Mouse (Mus musculus) heart, postnatal 0 days (tissue): ENCODE measurements around the gene Nudt5. TPM values are rescaled to one million over a fixed set of nuclear protein-coding genes. Genes with fewer than 3 reads are reported as not detected.

Experiments used
- ATAC-seq: fragments of 200-750 bp; cut with Nextera tagmentation; 2 replicates; pipeline ENCODE4 v1.8.0; 2017; ENCODE audit warnings: low read depth, moderate number of reproducible peaks, moderate library complexity; ENCODE audit not compliant: insufficient read depth
- DNase-seq: peaks from one replicate; pipeline ENCODE4 v3.0.0-alpha.2; 2016; ENCODE audit warnings: low spot score
- H3K27ac ChIP-seq: fragments of 300-500 bp; sonication (generic); 2 replicates; pipeline ENCODE4 v1.5.1; 2014; ENCODE audit warnings: low read depth, mild to moderate bottlenecking
- H3K27me3 ChIP-seq: fragments of 300-500 bp; sonication (generic); 2 replicates; pipeline ENCODE4 v1.6.1; 2014; ENCODE audit warnings: low read length, mixed read lengths; ENCODE audit not compliant: control insufficient read depth, insufficient read depth
- H3K36me3 ChIP-seq: fragments of 300-500 bp; sonication (generic); replicated peaks from 2 replicates; pipeline ENCODE4 v1.6.1; 2014; ENCODE audit warnings: low read length, mixed read lengths; ENCODE audit not compliant: control insufficient read depth, insufficient read depth
- H3K4me1 ChIP-seq: fragments of 300-500 bp; sonication (generic); 2 replicates; pipeline ENCODE4 v1.6.1; 2014; ENCODE audit warnings: antibody characterized with exemption; ENCODE audit not compliant: control insufficient read depth, insufficient read depth
- H3K4me2 ChIP-seq: fragments of 300-500 bp; sonication (generic); 2 replicates; pipeline ENCODE4 v1.6.1; 2014; ENCODE audit warnings: low read depth, mild to moderate bottlenecking, low read length, moderate library complexity
- H3K4me3 ChIP-seq: fragments of 300-500 bp; sonication (generic); 2 replicates; pipeline ENCODE4 v1.5.1; 2014; ENCODE audit warnings: low read depth, low read length
- H3K9ac ChIP-seq: fragments of 300-500 bp; sonication (generic); replicated peaks from 2 replicates; pipeline ENCODE4 v1.6.1; 2014; ENCODE audit warnings: low read depth, low read length, mixed read lengths
- H3K9me3 ChIP-seq: fragments of 300-500 bp; sonication (generic); replicated peaks from 2 replicates; pipeline ENCODE4 v1.6.1; 2016; ENCODE audit warnings: low read length; ENCODE audit not compliant: control insufficient read depth
- CTCF ChIP-seq: IDR thresholded peaks from 2 replicates; pipeline ENCODE4 v1.5.1; 2016; ENCODE audit warnings: antibody characterized with exemption, control low read depth, low read depth
- EP300 ChIP-seq: IDR thresholded peaks from 2 replicates; pipeline ENCODE4 v1.6.1; 2016; ENCODE audit warnings: antibody characterized with exemption, low read depth
- WGBS: fragments of 180-500 bp; shearing (Covaris S2); extraction: QIAGEN DNeasy Blood & Tissue Kit; methylation state at CpG from one replicate; pipeline ENCODE4 v1.1.7; 2014; 5-methylcytosine and 5-hydroxymethylcytosine counted together
- polyA plus RNA-seq: library from polyadenylated mRNA; unstranded; fragments of >200 nt; fragmentation: Nextera tagmentation; extraction: Ambion mirVana; gene quantifications from 2 replicates; pipeline ENCODE4 v1.2.1, GENCODE M21; 2015
- total RNA-seq: library from RNA; depleted of rRNA; stranded (reverse); fragments of >200 nt; gene quantifications from 2 replicates; pipeline ENCODE4 v1.2.3, GENCODE M21; 2014; ENCODE audit warnings: low replicate concordance

Gene Nudt5
- total and polyA plus RNA-seq, 2 experiments from 2014 or later = 14.1 to 26.8 TPM

DNA sequence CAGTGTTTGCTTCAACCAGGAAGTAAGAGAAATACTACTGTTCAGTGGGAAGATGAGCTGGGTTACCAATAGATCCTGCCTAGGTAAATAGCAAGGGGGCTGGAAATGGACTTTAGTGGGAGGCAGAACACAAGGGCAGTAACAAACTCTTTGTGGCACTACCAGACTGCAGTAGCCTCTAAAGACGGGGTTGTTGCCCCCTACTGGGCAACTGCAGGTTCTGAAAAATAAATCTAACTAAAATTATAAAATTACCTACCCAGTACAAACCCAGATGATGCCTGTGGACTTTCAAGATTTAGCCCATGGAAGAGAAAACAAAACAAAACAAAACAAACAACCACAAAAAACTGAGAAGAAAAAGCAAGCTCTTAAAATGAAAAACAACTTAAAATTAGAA, 20.6 kb upstream of the Nudt5 start:
- Histone ChIP-seq H3K4me2 (no peak overlapping the region), H3K27ac (no peak overlapping the region), H3K36me3 (peaks cover 43% of the 10 kb centered on the region), H3K27me3 (no peaks in the 10 kb centered on the region), H3K4me3 (no peak overlapping the region), H3K4me1 (no peaks in the 10 kb centered on the region), H3K9me3 (no peaks in the 10 kb centered on the region), H3K9ac (no peak overlapping the region)
- TF ChIP-seq CTCF (peak; percentile 31), EP300 (no peak)
- ATAC-seq = no peak
- DNase-seq = peak; percentile 19
- WGBS = 35% methylated on average over 1 of the region's 1 CpGs

DNA sequence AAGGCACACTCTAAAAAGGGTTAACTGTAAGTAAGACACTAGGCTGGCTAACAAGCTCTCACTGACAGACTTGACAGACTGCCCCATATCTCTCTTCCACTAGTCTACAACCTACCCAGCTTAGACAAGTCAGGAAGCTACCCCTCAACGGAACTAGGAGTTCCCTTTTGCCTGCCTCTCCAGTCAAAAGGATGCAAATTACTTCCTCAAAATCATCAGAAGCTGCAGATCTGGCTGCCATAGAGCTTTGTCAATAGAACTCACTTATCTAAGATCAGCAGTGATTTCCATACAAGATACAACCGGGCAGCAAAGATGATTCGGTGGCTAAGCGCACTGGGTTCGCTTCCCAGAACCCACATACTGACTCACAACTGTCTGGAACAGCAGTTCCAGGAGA, 20.1 kb upstream of the Nudt5 start:
- no peak overlapping the region for H3K9ac ChIP-seq
- H3K9me3 ChIP-seq = no peaks in the 10 kb centered on the region
- no peak overlapping the region for H3K27ac ChIP-seq
- H3K27me3 ChIP-seq = no peaks in the 10 kb centered on the region
- ATAC-seq = no peak
- H3K36me3 ChIP-seq = peaks cover 40% of the 10 kb centered on the region
- no peak overlapping the region for H3K4me2 ChIP-seq
- 81% methylated on average over 5 of the region's 5 CpGs for WGBS
- TF ChIP-seq EP300 (no peak), CTCF (no peak)
- no peak overlapping the region for H3K4me3 ChIP-seq
- no peaks in the 10 kb centered on the region for H3K4me1 ChIP-seq
- DNase-seq = no peak

- no peak overlapping the region for H3K9ac ChIP-seq
- no peak overlapping the region for H3K27ac ChIP-seq
- no peaks in the 10 kb centered on the region for H3K27me3 ChIP-seq
- H3K4me2 ChIP-seq = no peak overlapping the region
- WGBS = 91% methylated on average over 5 of the region's 5 CpGs
- H3K36me3 ChIP-seq = peaks cover 36% of the 10 kb centered on the region
- H3K9me3 ChIP-seq = no peaks in the 10 kb centered on the region
- H3K4me1 ChIP-seq = no peaks in the 10 kb centered on the region
- ATAC-seq = no peak
- no peak overlapping the region for H3K4me3 ChIP-seq
- no peak for TF ChIP-seq EP300
- no peak for TF ChIP-seq CTCF
- no peak for DNase-seq
Measured at GRCm38 (mm10) chr2:5825265-5825913, 19.4 kb upstream of the Nudt5 start.

DNA sequence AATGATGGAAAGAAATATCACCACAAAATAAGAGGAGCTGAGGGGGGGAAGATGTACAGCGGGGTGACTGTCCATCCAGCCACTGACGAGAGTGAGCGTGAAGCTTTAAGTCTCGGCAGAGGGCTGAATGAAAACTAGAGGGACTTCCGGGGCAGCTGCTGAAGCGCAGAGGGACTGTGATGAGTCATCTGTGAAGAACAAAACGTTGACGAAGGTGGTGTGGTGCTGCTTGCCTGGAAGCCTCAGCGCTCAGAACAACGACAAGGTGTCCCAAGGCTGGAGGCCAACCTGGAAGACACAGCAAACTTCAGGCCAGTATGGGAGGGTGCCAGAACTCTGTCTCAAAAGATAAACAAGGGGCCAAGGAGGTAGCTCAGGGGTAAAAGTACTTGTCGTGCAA, 4.0 kb upstream of the Nudt5 start:
- 94% methylated on average over 11 of the region's 11 CpGs for WGBS
- no peak for ATAC-seq

DNA sequence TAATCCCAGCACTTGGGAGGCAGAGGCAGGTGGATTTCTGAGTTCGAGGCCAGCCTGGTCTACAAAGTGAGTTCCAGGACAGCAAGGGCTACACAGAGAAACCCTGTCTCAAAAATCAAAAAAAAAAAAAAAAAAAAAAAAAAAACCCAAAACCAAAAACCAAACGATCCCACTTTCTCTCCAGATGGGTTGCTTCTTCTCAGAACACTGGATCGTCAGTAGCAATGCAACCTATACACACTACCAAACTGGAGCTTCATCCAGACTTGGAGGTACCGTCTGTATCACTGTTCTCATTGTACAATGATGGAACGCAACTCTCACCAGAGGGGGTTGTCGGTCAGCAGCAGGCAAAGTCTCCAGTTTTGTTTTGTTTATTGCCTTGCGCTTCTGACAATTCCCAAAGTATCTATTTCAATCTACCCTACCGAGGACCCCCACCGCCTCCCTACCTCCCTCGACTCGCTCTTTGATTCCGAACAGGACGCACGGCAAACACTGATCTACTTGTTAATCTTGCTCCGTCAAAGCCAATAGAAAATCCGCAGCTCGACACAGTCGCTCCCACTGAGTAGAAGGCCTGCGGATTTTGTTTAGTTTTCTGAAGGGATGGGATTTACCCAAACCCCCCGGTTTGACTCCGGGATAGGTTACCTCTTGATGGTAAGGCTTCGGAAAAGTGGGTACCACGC, 492 bp upstream of the Nudt5 start:
- Histone ChIP-seq H3K4me1 (0 out of 2 replicates have a peak, but pooled peaks cover 8% of the 10 kb centered on the region), H3K36me3 (peaks cover 27% of the 10 kb centered on the region), H3K27ac (peak overlapping the region; percentile 91), H3K9ac (peak overlapping the region; percentile 78), H3K4me3 (peak overlapping the region; percentile 91), H3K4me2 (peak overlapping the region; percentile 83), H3K27me3 (no peaks in the 10 kb centered on the region), H3K9me3 (no peaks in the 10 kb centered on the region)
- TF ChIP-seq EP300 = no peak
- no peak for TF ChIP-seq CTCF
- WGBS = 3% methylated on average over 23 of the region's 23 CpGs
- DNase-seq (no peak), ATAC-seq (peak; percentile 10; the same call in 1 of the 2 replicates)

More for the DNA sequence above, 4.0 kb upstream of the Nudt5 start:
- TF ChIP-seq CTCF = no peak
- TF ChIP-seq EP300 = no peak
- Histone ChIP-seq H3K9ac (no peak overlapping the region), H3K4me3 (no peak overlapping the region), H3K4me2 (no peak overlapping the region), H3K9me3 (no peaks in the 10 kb centered on the region), H3K27me3 (no peaks in the 10 kb centered on the region), H3K4me1 (0 out of 2 replicates have a peak, but pooled peaks cover 2% of the 10 kb centered on the region), H3K36me3 (peaks cover 50% of the 10 kb centered on the region), H3K27ac (no peak overlapping the region)
- no peak for DNase-seq
